Mouse (Mus musculus): ENCODE measurements at regions not wholly inside any gene's neighbourhood (a gene's known extent, or its start where the extent isn't known, plus 50 kb on each side); places are given as distances from the start of the nearest gene placed in this dataset.

- H3K4me1 ChIP-seq = no peaks in the 10 kb centered on the region
- no peak for ATAC-seq (replicated peaks)
- 83% methylated on average over 11 of the region's 11 CpGs for whole genome bisulfite sequencing
Observed at GRCm38 (mm10) chr4:47534959-47535358, 60.5 kb downstream of the Sec61b start.

DNA sequence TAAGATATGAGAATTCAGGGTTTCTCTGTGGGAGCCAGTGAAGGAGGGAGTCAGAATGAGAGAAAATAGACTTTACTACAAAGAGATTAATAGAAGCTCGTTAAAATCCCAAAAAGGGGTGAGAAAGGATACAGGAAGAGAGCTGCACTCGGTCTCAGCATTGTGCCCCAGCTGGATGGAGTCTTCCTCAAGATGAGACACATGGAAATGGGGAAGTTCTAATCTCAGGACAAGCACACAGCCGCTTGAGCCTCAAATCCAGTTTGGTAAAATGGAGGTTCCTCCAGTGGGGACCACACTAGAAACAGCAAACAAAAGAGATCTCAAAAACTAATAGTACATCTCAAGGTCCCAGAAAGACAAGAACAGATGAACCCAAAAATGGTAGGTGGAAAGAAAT, 93.2 kb downstream of the Sec61b start:
- no peak overlapping the region for H3K4me3 ChIP-seq

More at GRCm38 (mm10) chr4:47534959-47535358, 60.5 kb downstream of the Sec61b start:
- Histone ChIP-seq H3K27ac (no peak overlapping the region), H3K9ac (no peak overlapping the region), H3K36me3 (replicated peaks) (no peaks in the 10 kb centered on the region), H3K9me3 (no peaks in the 10 kb centered on the region), H3K4me2 (no peak overlapping the region), H3K27me3 (replicated peaks) (no peaks in the 10 kb centered on the region), H3K4me3 (no peak overlapping the region)

DNA sequence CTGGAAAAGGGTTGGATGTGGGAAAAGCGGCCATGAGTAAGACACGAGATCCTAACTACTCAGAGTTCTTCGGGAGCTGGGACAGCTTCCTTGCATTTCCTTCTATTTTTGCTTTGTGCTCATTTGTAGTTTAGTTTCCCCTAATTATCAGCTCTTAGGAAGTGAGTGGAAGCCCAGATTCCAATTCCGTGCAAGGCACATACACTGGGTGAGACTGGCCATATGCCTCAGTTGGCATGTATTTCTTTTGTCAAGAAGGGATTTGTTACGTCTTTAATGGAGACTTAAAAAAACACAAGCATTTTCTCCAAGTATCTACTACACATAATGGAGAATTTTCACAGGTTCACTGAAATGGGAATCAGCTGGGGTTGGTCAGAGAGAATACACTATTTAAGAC, 96.4 kb downstream of the Sec61b start:
- H3K9me3 ChIP-seq = no peaks in the 10 kb centered on the region
- H3K4me2 ChIP-seq = no peak overlapping the region
- H3K9ac ChIP-seq = no peak overlapping the region
- WGBS = 90% methylated on average over 5 of the region's 5 CpGs
- H3K27me3 ChIP-seq (replicated peaks) = no peaks in the 10 kb centered on the region
- no peak for ATAC-seq (replicated peaks)
- no peaks in the 10 kb centered on the region for H3K36me3 ChIP-seq (replicated peaks)
- no peaks in the 10 kb centered on the region for H3K4me1 ChIP-seq
- H3K27ac ChIP-seq = no peak overlapping the region
- no peak overlapping the region for H3K4me3 ChIP-seq

More for the DNA sequence above, 93.2 kb downstream of the Sec61b start:
- H3K27ac ChIP-seq = no peak overlapping the region
- no peak overlapping the region for H3K4me2 ChIP-seq
- no peak for ATAC-seq (replicated peaks)
- 72% methylated on average over 3 of the region's 3 CpGs for WGBS
- no peaks in the 10 kb centered on the region for H3K27me3 ChIP-seq (replicated peaks)
- H3K9ac ChIP-seq = no peak overlapping the region
- no peaks in the 10 kb centered on the region for H3K9me3 ChIP-seq
- no peaks in the 10 kb centered on the region for H3K36me3 ChIP-seq (replicated peaks)
- no peaks in the 10 kb centered on the region for H3K4me1 ChIP-seq

DNA sequence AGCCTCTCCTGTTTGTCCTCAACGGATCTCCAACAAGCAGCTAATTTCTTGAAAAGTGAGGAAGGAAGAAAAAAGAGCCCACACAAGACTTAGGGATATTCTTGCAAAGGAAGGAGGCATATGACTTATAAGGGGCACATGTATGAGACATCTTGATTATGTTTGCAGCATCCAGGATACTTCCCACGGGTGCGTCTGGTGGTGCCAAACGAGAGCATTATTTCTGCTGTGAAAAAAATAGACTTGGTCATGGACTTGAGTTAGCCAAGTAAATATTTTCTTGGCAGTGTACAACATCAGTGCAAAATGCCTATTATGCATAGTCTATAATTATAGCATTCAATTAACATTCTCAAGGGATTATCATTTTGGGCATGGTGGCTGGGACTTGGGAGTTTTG, 101.6 kb downstream of the Sec61b start:
- Histone ChIP-seq H3K4me1 (no peaks in the 10 kb centered on the region), H3K27me3 (replicated peaks) (no peaks in the 10 kb centered on the region), H3K4me2 (no peak overlapping the region), H3K4me3 (no peak overlapping the region), H3K9ac (no peak overlapping the region), H3K36me3 (replicated peaks) (no peaks in the 10 kb centered on the region), H3K27ac (no peak overlapping the region), H3K9me3 (no peaks in the 10 kb centered on the region)
- WGBS = 88% methylated on average over 4 of the region's 4 CpGs
- ATAC-seq (replicated peaks) = no peak

DNA sequence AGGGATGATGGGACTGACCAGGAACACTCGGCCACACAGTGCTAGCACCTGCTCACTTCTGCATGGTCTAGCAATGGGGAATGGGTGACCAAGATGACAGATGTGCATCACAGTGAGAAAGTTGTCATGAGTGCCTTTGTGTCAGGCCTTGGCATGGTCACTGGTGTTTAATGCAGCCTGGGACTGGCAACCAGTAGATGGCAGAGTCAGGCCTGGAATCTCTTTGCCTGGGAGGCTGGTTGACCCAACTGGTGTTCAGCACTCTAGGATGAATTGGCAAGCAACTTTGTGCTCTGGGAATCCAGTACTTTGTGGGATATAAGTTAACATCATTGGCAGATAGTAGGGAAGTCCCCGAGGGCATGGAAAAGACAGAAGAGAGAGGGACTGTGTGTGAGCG, 103.0 kb downstream of the Sec61b start:
- H3K27ac ChIP-seq = no peak overlapping the region
- H3K27me3 ChIP-seq (replicated peaks) = no peaks in the 10 kb centered on the region
- 89% methylated on average over 3 of the region's 3 CpGs for WGBS
- no peak for ATAC-seq (replicated peaks)
- no peaks in the 10 kb centered on the region for H3K9me3 ChIP-seq
- H3K9ac ChIP-seq = no peak overlapping the region
- no peaks in the 10 kb centered on the region for H3K36me3 ChIP-seq (replicated peaks)
- H3K4me1 ChIP-seq = no peaks in the 10 kb centered on the region
- H3K4me3 ChIP-seq = no peak overlapping the region
- H3K4me2 ChIP-seq = no peak overlapping the region

- H3K4me3 ChIP-seq = no peak overlapping the region
- no peaks in the 10 kb centered on the region for H3K4me1 ChIP-seq
- no peaks in the 10 kb centered on the region for H3K9me3 ChIP-seq
- no peak overlapping the region for H3K9ac ChIP-seq
- H3K27me3 ChIP-seq (replicated peaks) = no peaks in the 10 kb centered on the region
- 90% methylated on average over 10 of the region's 10 CpGs for WGBS
- no peak overlapping the region for H3K4me2 ChIP-seq
- ATAC-seq (replicated peaks) = no peak
- H3K36me3 ChIP-seq (replicated peaks) = no peaks in the 10 kb centered on the region
- no peak overlapping the region for H3K27ac ChIP-seq
Observed at GRCm38 (mm10) chr4:47578637-47579036, 104.2 kb downstream of the Sec61b start.

DNA sequence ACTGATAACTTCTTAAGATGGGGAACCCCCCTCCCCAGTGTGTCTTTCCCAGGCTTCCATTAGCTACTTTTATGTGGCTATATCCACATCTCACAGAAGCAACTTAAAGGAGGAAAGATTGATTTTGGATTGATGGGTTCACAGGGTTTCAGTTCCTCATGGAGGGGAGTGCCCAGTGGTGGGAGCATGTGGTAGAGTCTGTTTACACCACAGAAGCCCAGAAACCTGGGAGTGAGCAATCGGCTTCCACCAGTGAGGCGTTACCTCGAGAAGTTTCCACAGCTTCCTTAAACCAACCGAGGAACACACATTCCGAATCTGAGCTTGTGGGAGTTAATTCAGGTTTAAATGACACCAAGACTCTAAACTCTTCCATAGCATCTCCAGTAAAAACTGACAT, 106.1 kb downstream of the Sec61b start:
- WGBS = 94% methylated on average over 5 of the region's 5 CpGs
- Histone ChIP-seq H3K4me2 (no peak overlapping the region), H3K9ac (no peak overlapping the region), H3K9me3 (no peaks in the 10 kb centered on the region), H3K36me3 (replicated peaks) (no peaks in the 10 kb centered on the region), H3K27ac (no peak overlapping the region), H3K4me3 (no peak overlapping the region), H3K27me3 (replicated peaks) (no peaks in the 10 kb centered on the region), H3K4me1 (no peaks in the 10 kb centered on the region)
- ATAC-seq (replicated peaks) = no peak

GRCm38 (mm10) chr4:47587256-47587655, 112.8 kb downstream of the Sec61b start:
- no peaks in the 10 kb centered on the region for H3K9me3 ChIP-seq
- no peak overlapping the region for H3K4me3 ChIP-seq
- WGBS = 75% methylated on average over 5 of the region's 5 CpGs
- H3K4me2 ChIP-seq = no peak overlapping the region
- no peaks in the 10 kb centered on the region for H3K27me3 ChIP-seq (replicated peaks)
- ATAC-seq (replicated peaks) = no peak
- no peak overlapping the region for H3K9ac ChIP-seq
- no peaks in the 10 kb centered on the region for H3K36me3 ChIP-seq (replicated peaks)
- no peaks in the 10 kb centered on the region for H3K4me1 ChIP-seq
- no peak overlapping the region for H3K27ac ChIP-seq

DNA sequence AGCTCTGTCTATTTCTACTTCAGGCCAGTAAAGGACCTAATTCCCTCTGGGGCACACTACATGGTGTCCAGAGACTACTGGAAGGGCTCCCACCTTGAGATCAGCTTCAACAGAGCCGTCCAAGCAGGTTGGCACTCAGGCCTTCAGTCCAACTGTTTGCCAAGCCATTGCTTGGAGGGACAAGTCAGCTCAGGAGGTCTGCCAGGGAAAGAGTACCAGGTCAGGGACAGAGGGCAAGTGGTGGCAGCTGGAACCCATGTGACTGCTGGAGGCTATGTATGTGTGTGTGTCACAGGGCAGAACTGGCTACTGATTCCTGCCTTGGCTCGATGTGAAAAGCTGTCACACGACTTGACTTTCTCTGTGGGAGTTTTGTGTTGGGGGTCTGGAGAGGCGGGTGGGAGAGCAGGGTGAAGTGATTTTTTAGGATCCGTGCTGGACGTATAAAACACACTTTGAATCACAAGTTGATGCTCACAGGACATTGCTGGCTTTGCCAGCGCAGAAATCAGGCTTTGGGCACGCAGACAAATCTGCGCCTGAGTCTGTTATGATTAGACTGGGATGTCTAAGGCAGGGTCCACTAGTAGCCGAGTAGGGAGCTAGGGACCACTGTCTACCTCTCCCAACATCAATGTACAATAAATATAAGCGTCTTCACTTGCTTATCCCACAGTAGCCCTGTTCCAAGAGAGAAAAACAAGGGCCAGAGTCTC, 118.0 kb downstream of the Sec61b start:
- H3K4me3 ChIP-seq = no peak overlapping the region
- ATAC-seq (replicated peaks) = no peak
- H3K27ac ChIP-seq = no peak overlapping the region
- H3K9ac ChIP-seq = no peak overlapping the region
- WGBS = 88% methylated on average over 11 of the region's 11 CpGs
- no peak overlapping the region for H3K4me2 ChIP-seq
- H3K27me3 ChIP-seq (replicated peaks) = no peaks in the 10 kb centered on the region
- H3K9me3 ChIP-seq = no peaks in the 10 kb centered on the region
- 0 out of 2 replicates have a peak, but pooled peaks cover 3% of the 10 kb centered on the region for H3K4me1 ChIP-seq
- H3K36me3 ChIP-seq (replicated peaks) = no peaks in the 10 kb centered on the region

- no peak overlapping the region for H3K4me2 ChIP-seq
- ATAC-seq (replicated peaks) = no peak
- H3K27ac ChIP-seq = no peak overlapping the region
- no peak overlapping the region for H3K4me3 ChIP-seq
- WGBS = 65% methylated on average over 7 of the region's 7 CpGs
- H3K9me3 ChIP-seq = no peaks in the 10 kb centered on the region
- H3K9ac ChIP-seq = no peak overlapping the region
- H3K4me1 ChIP-seq = 0 out of 2 replicates have a peak, but pooled peaks cover 3% of the 10 kb centered on the region
- no peaks in the 10 kb centered on the region for H3K27me3 ChIP-seq (replicated peaks)
- H3K36me3 ChIP-seq (replicated peaks) = no peaks in the 10 kb centered on the region
Observed at GRCm38 (mm10) chr4:47593155-47593554, 118.7 kb downstream of the Sec61b start.

- no peaks in the 10 kb centered on the region for H3K27me3 ChIP-seq (replicated peaks)
- no peak overlapping the region for H3K27ac ChIP-seq
- no peak for ATAC-seq (replicated peaks)
- no peak overlapping the region for H3K9ac ChIP-seq
- no peak overlapping the region for H3K4me2 ChIP-seq
- no peaks in the 10 kb centered on the region for H3K36me3 ChIP-seq (replicated peaks)
- no peak overlapping the region for H3K4me3 ChIP-seq
- H3K9me3 ChIP-seq = no peaks in the 10 kb centered on the region
- WGBS = 76% methylated on average over 6 of the region's 6 CpGs
- H3K4me1 ChIP-seq = 0 out of 2 replicates have a peak, but pooled peaks cover 3% of the 10 kb centered on the region
Observed at GRCm38 (mm10) chr4:47594171-47594570, 119.7 kb downstream of the Sec61b start.

DNA sequence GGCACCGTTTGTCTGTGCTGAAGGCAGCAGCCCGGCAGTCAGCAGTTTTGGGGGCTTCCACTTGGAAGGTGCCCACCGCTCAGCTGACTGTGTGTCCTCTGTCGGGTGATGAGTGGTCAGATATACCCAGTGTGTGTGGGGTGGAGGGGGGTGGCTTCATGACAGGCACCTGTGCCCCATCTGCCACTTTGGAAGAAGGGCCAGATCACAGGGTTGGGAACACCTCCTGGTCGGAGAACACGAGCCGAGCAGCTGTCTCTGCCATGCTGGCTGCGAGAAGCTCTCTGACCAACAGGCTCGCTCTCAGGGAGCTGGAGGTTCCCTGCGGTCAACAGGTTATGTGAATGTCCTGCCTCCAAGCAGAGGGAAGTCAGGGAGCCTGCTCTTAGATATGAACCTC, 121.4 kb downstream of the Sec61b start:
- ATAC-seq (replicated peaks) = no peak
- no peak overlapping the region for H3K27ac ChIP-seq
- no peak overlapping the region for H3K9ac ChIP-seq
- no peaks in the 10 kb centered on the region for H3K36me3 ChIP-seq (replicated peaks)
- WGBS = 85% methylated on average over 10 of the region's 10 CpGs
- no peaks in the 10 kb centered on the region for H3K9me3 ChIP-seq
- H3K4me3 ChIP-seq = no peak overlapping the region
- no peak overlapping the region for H3K4me2 ChIP-seq
- 0 out of 2 replicates have a peak, but pooled peaks cover 3% of the 10 kb centered on the region for H3K4me1 ChIP-seq
- H3K27me3 ChIP-seq (replicated peaks) = no peaks in the 10 kb centered on the region

DNA sequence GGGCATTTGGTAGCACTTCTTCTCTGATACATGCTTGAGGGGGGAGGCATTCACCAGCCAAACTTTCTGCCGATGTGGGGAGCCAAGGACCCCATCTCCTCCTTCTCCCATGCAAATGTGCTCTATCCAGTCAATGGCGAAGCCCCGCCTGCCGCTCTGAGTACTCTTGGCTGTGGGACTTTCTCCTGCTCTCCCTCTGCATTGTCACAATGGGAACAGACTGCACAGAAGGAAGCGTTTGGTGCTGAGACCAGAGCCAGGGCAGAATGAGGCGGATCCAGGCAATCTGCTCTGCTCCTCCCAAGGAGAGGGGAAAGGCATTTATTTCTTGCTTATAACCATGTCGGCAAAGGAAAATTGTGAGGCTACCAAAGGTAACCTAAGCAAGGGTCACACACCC, 123.1 kb downstream of the Sec61b start:
- Histone ChIP-seq H3K4me2 (no peak overlapping the region), H3K27ac (no peak overlapping the region), H3K36me3 (replicated peaks) (no peaks in the 10 kb centered on the region), H3K9me3 (no peaks in the 10 kb centered on the region), H3K4me3 (no peak overlapping the region), H3K9ac (no peak overlapping the region), H3K4me1 (0 out of 2 replicates have a peak, but pooled peaks cover 3% of the 10 kb centered on the region), H3K27me3 (replicated peaks) (no peaks in the 10 kb centered on the region)
- WGBS = 58% methylated on average over 7 of the region's 7 CpGs
- ATAC-seq (replicated peaks) = no peak

All from midbrain, embryonic 15.5 days (tissue).